Comparison of ENCODE assay signal across 14 mouse cellular contexts in genomic region chr7:68318006-68318788, GRCm38 (mm10). TPM values are rescaled to one million over a fixed set of nuclear protein-coding genes. Genes with fewer than 3 reads are reported as not detected.
DNase-seq lines count a peak whose midpoint lies in the region; ATAC-seq and TF ChIP-seq lines count a peak whose summit lies in the region.
"Had no signal": no experiment of that assay in that cellular context is flagged by ENCODE, and none has a peak within 500 bp of the region (broad histone marks: within the 10 kb centered on the region; RNA-seq: fewer than 3 reads in every experiment).

No protein-coding gene starts in this region.

- intact Hi-C loops in gastrocnemius, adult 2 months (cut with DNase I): no loop called here

- no peak for TF ChIP-seq CTCF in gastrocnemius, adult 2 months (IDR thresholded peaks at IDR 0.05)
- TF ChIP-seq CTCF in thymus, adult 2 months (IDR thresholded peaks at IDR 0.05; ENCODE audit: borderline replicate concordance, control insufficient read depth, extremely low read depth, insufficient read depth, low read length, poor library complexity): no peak

- H3K4me3 ChIP-seq in gastrocnemius, adult 2 months: peak overlapping the region; percentile 58
- H3K4me3 ChIP-seq in midbrain, embryonic 11.5 days (ENCODE audit: low read depth, low read length): no peak overlapping the region
- H3K4me3 ChIP-seq in midbrain, embryonic 16.5 days (ENCODE audit: low read depth, low read length): no peak overlapping the region
- no peak overlapping the region for H3K4me3 ChIP-seq in thymus, adult 2 months (ENCODE audit: control insufficient read depth, insufficient read depth, low read length)
- H3K4me3 ChIP-seq: embryonic facial prominence, embryonic 10.5 days; heart, embryonic 12.5 days; hindbrain, embryonic 12.5 days; liver, embryonic 15.5 days had no signal

- ATAC-seq in midbrain, embryonic 11.5 days (ENCODE audit: low FRiP score): no peak
- ATAC-seq in midbrain, embryonic 16.5 days: no peak

- no peaks in the 10 kb centered on the region for H3K36me3 ChIP-seq in midbrain, embryonic 11.5 days (ENCODE audit: control insufficient read depth, insufficient read depth, low read length)
- H3K36me3 ChIP-seq in midbrain, embryonic 16.5 days (ENCODE audit: control insufficient read depth, insufficient read depth, low read length): no peaks in the 10 kb centered on the region
- no peaks in the 10 kb centered on the region for H3K36me3 ChIP-seq in thymus, adult 2 months (ENCODE audit: control insufficient read depth, insufficient read depth, low read length)
- H3K36me3 ChIP-seq: embryonic facial prominence, embryonic 10.5 days; heart, embryonic 12.5 days; hindbrain, embryonic 12.5 days; liver, embryonic 15.5 days had no signal

- no peaks in the 10 kb centered on the region for H3K4me1 ChIP-seq in midbrain, embryonic 11.5 days (ENCODE audit: control insufficient read depth, insufficient read depth, low read length)
- H3K4me1 ChIP-seq in midbrain, embryonic 16.5 days (ENCODE audit: control insufficient read depth, insufficient read depth, low read length): no peaks in the 10 kb centered on the region
- peaks cover 13% of the 10 kb centered on the region for H3K4me1 ChIP-seq in thymus, adult 2 months (replicated peaks; ENCODE audit: control insufficient read depth, insufficient read depth, low read length)
- H3K4me1 ChIP-seq: hindbrain, embryonic 12.5 days; liver, embryonic 15.5 days had no signal

- DNase-seq in gastrocnemius, adult 2 months: peak; percentile 75
- DNase-seq in gastrocnemius, postnatal 25 days: no peak
- peak; percentile 62 for DNase-seq in midbrain, embryonic 11.5 days (ENCODE audit: low spot score, missing footprints)
- peak; percentile 66 to 69 for DNase-seq in cerebellum, postnatal 36 days
- DNase-seq in layer of hippocampus, postnatal 36 days: peak; percentile 46 to 64
- no peak for DNase-seq in thymus, adult 2 months
- no peak for DNase-seq in urinary bladder, adult 2 months (ENCODE audit: low spot score)
- DNase-seq: thymus, postnatal 4 days had no signal

- WGBS in midbrain, embryonic 11.5 days: 89% methylated on average over 16 of the region's 16 CpGs
- 78% methylated on average over 15 of the region's 16 CpGs for WGBS in midbrain, embryonic 16.5 days
- 90% methylated on average over 16 of the region's 16 CpGs for WGBS in thymus, adult 2 months

- no peaks in the 10 kb centered on the region for H3K27me3 ChIP-seq in midbrain, embryonic 11.5 days (ENCODE audit: control insufficient read depth, insufficient read depth, low read length)
- no peaks in the 10 kb centered on the region for H3K27me3 ChIP-seq in midbrain, embryonic 16.5 days (ENCODE audit: control insufficient read depth, insufficient read depth, low read depth, low read length)
- no peaks in the 10 kb centered on the region for H3K27me3 ChIP-seq in thymus, adult 2 months (ENCODE audit: control insufficient read depth, insufficient read depth, low read length)
- H3K27me3 ChIP-seq: CH12.LX; heart, embryonic 12.5 days; hindbrain, embryonic 12.5 days; liver, embryonic 15.5 days had no signal

- no peak overlapping the region for H3K9ac ChIP-seq in midbrain, embryonic 11.5 days (ENCODE audit: low read length)
- H3K9ac ChIP-seq in midbrain, embryonic 16.5 days (ENCODE audit: low read depth, low read length): no peak overlapping the region
- H3K9ac ChIP-seq: heart, embryonic 12.5 days; hindbrain, embryonic 12.5 days; liver, embryonic 15.5 days had no signal

- TF ChIP-seq POLR2A in thymus, adult 2 months (IDR thresholded peaks at IDR 0.05; ENCODE audit: control insufficient read depth, extremely low read depth, insufficient read depth, low read length, poor library complexity): no peak

- no peaks in the 10 kb centered on the region for H3K9me3 ChIP-seq in midbrain, embryonic 11.5 days (ENCODE audit: control insufficient read depth, low read length)
- H3K9me3 ChIP-seq in midbrain, embryonic 16.5 days (replicated peaks; ENCODE audit: control insufficient read depth, low read length, poor library complexity, severe bottlenecking): no peaks in the 10 kb centered on the region
- H3K9me3 ChIP-seq: embryonic facial prominence, embryonic 10.5 days; heart, embryonic 12.5 days; hindbrain, embryonic 12.5 days; liver, embryonic 15.5 days had no signal

- no peak overlapping the region for H3K4me2 ChIP-seq in midbrain, embryonic 11.5 days
- H3K4me2 ChIP-seq in midbrain, embryonic 16.5 days (ENCODE audit: low read length): no peak overlapping the region
- H3K4me2 ChIP-seq: heart, embryonic 12.5 days; hindbrain, embryonic 12.5 days; liver, embryonic 15.5 days had no signal

- peak overlapping the region; percentile 67 for H3K27ac ChIP-seq in gastrocnemius, adult 2 months
- H3K27ac ChIP-seq in midbrain, embryonic 11.5 days (ENCODE audit: low read depth, low read length): no peak overlapping the region
- H3K27ac ChIP-seq in midbrain, embryonic 16.5 days (ENCODE audit: low read length): no peak overlapping the region
- H3K27ac ChIP-seq in thymus, adult 2 months (ENCODE audit: control insufficient read depth, insufficient read depth, low read length): no peak overlapping the region
- H3K27ac ChIP-seq: hindbrain, embryonic 12.5 days; liver, embryonic 15.5 days had no signal

RNA-seq across cellular contexts. Expression of gene Fam169b, which starts 44.6 kb away (rescaled TPM):
- total RNA-seq in gastrocnemius, adult 2 months (2021): under 1 TPM in 1 of 2 experiments, not detected in 1; 0.08 TPM
- under 1 TPM in 1 of 2 experiments, not detected in 1; 0.18 TPM for total RNA-seq in gastrocnemius, postnatal 25 days (2021)
- polyA plus RNA-seq in midbrain, embryonic 11.5 days (2014; fragmentation: Nextera tagmentation; extraction: Ambion mirVana): 0.18 TPM in 1 of 2 replicates, not detected in the other
- 0.16 TPM in 1 of 2 replicates, not detected in the other for polyA plus RNA-seq in midbrain, embryonic 16.5 days (2015; fragmentation: Nextera tagmentation; extraction: Ambion mirVana)
- under 1 TPM; 0.51 to 0.92 TPM for total RNA-seq in layer of hippocampus, postnatal 36 days (2021)
- 111 and 114 TPM in 2 replicates for polyA plus RNA-seq in thymus, adult 2 months (2012; rRNA removed)
- polyA plus RNA-seq in urinary bladder, adult 2 months (2012; rRNA removed): 1.3 and 1.4 TPM in 2 replicates

RNA-seq across cellular contexts. Expression of gene Pgpep1l, which starts 54.2 kb away (rescaled TPM):
- total RNA-seq in gastrocnemius, adult 2 months (2021): 1 to 10 TPM; 1.9 to 3.9 TPM
- total RNA-seq in gastrocnemius, postnatal 25 days (2021): 1 to 10 TPM; 4.4 to 5.0 TPM
- not detected in 2 replicates for polyA plus RNA-seq in midbrain, embryonic 11.5 days (2014; fragmentation: Nextera tagmentation; extraction: Ambion mirVana)
- not detected in 2 replicates for polyA plus RNA-seq in midbrain, embryonic 16.5 days (2015; fragmentation: Nextera tagmentation; extraction: Ambion mirVana)
- 1 to 10 TPM; 2.3 to 2.9 TPM for total RNA-seq in layer of hippocampus, postnatal 36 days (2021)
- polyA plus RNA-seq in thymus, adult 2 months (2012; rRNA removed): 0.98 and 1.5 TPM in 2 replicates
- 2.2 and 2.6 TPM in 2 replicates for polyA plus RNA-seq in urinary bladder, adult 2 months (2012; rRNA removed)
- total RNA-seq: CH12.LX had no signal
- polyA plus RNA-seq: embryonic facial prominence, embryonic 10.5 days; heart, embryonic 12.5 days; hindbrain, embryonic 12.5 days; liver, embryonic 15.5 days had no signal

Comparison
In these comparisons a context has a peak if more than half of its experiments do, and no peak if none do; other contexts are left out.
1. DNase-seq: peak in gastrocnemius, adult 2 months (single experiment), midbrain, embryonic 11.5 days (single experiment), cerebellum, postnatal 36 days (2 of 2) and layer of hippocampus, postnatal 36 days (2 of 2); none in gastrocnemius, postnatal 25 days (single experiment), thymus, adult 2 months (single experiment) and urinary bladder, adult 2 months (single experiment).
2. RNA of gene Fam169b, which starts 44.6 kb away (polyA plus RNA-seq): 111 to 114 TPM in thymus, adult 2 months; 1.3 to 1.4 TPM in urinary bladder, adult 2 months, 0.18 TPM in midbrain, embryonic 11.5 days and 0.16 TPM in midbrain, embryonic 16.5 days; every median in the first group is over 10 times any median in the second.